Mouse (Mus musculus): ENCODE results near the gene Ltb4r1. TPM values are rescaled to one million over a fixed set of nuclear protein-coding genes. Genes with fewer than 3 reads are reported as not detected.

Ltb4r1 gene
- total and polyA plus RNA-seq, 3 experiments, result 0.21 to 0.33 TPM; not detected in 1

- Histone ChIP-seq H3K4me2 (ENCODE audit: insufficient read depth, low read depth, poor library complexity, severe bottlenecking) (no peak overlapping the region), H3K9ac (ENCODE audit: insufficient read depth, low read depth) (no peak overlapping the region), H3K79me2 (replicated peaks; ENCODE audit: control insufficient read depth, extremely low read depth, insufficient read depth, poor library complexity, severe bottlenecking) (no peaks in the 10 kb centered on the region), H3K36me3 (replicated peaks in 1 of 2; ENCODE audit: control insufficient read depth in 1 of 2, insufficient read depth in 1 of 2, low read length in 1 of 2) (peaks cover 22 to 23% of the 10 kb centered on the region in 2 experiments), H3K4me1 (ENCODE audit: control insufficient read depth in 1 of 2, insufficient read depth in 2 of 2) (peaks cover 0 to 18% of the 10 kb centered on the region in 2 experiments; a peak in 2 of 4 replicates), H3K27me3 (replicated peaks) (peaks cover 3% of the 10 kb centered on the region), H3K9me3 (replicated peaks; ENCODE audit: low read length) (no peaks in the 10 kb centered on the region), H3K4me3 (replicated peaks in 1 of 3; ENCODE audit: low read depth in 2 of 3, low read length in 2 of 3, poor library complexity in 1 of 3) (no peak overlapping the region), H3K27ac (ENCODE audit: insufficient read depth, low read depth) (no peak overlapping the region)
- TF ChIP-seq PAX5 (IDR thresholded peaks at IDR 0.05; ENCODE audit: low read length) (no peak), EP300 (IDR thresholded peaks at IDR 0.05; ENCODE audit: low read length) (no peak), BHLHE40 (IDR thresholded peaks at IDR 0.05; ENCODE audit: low read depth, low read length) (no peak)
- in situ Hi-C loops (cut with MboI; ENCODE audit: low pct_ligation_motif_present, low pct_unique_long_range_greater_than_20kb, low sequenced_read_pairs) (no loop called here), dilution Hi-C loops (cut with MboI; ENCODE audit: extremely low pct_ligation_motif_present, extremely low pct_unique_long_range_greater_than_20kb, low sequenced_read_pairs) (no loop called here)
- no peak for DNase-seq (ENCODE audit: extremely low read depth)
Measured at GRCm38 (mm10) chr14:55735758-55736157, 30.0 kb upstream of the Ltb4r1 start.

GRCm38 (mm10) chr14:55737086-55737687 lies 28.6 kb upstream of the Ltb4r1 start:
- in situ Hi-C loops (cut with MboI; ENCODE audit: low pct_ligation_motif_present, low pct_unique_long_range_greater_than_20kb, low sequenced_read_pairs), result no loop called here
- Histone ChIP-seq H3K4me1 (ENCODE audit: control insufficient read depth in 1 of 2, insufficient read depth in 2 of 2) (peaks cover 0 to 26% of the 10 kb centered on the region in 2 experiments; a peak in 2 of 4 replicates), H3K9me3 (replicated peaks; ENCODE audit: low read length) (no peaks in the 10 kb centered on the region), H3K27ac (ENCODE audit: insufficient read depth, low read depth) (no peak overlapping the region), H3K4me3 (replicated peaks in 1 of 3; ENCODE audit: low read depth in 2 of 3, low read length in 2 of 3, poor library complexity in 1 of 3) (no peak overlapping the region), H3K36me3 (replicated peaks in 1 of 2; ENCODE audit: control insufficient read depth in 1 of 2, insufficient read depth in 1 of 2, low read length in 1 of 2) (peaks cover 25 to 33% of the 10 kb centered on the region in 2 experiments), H3K27me3 (replicated peaks) (no peaks in the 10 kb centered on the region), H3K79me2 (replicated peaks; ENCODE audit: control insufficient read depth, extremely low read depth, insufficient read depth, poor library complexity, severe bottlenecking) (no peaks in the 10 kb centered on the region), H3K4me2 (ENCODE audit: insufficient read depth, low read depth, poor library complexity, severe bottlenecking) (no peak overlapping the region), H3K9ac (ENCODE audit: insufficient read depth, low read depth) (no peak overlapping the region)
- dilution Hi-C loops (cut with MboI; ENCODE audit: extremely low pct_ligation_motif_present, extremely low pct_unique_long_range_greater_than_20kb, low sequenced_read_pairs), result no loop called here
- DNase-seq (ENCODE audit: extremely low read depth), result no peak
- TF ChIP-seq TBP (conservative IDR thresholded peaks at IDR 0.05; ENCODE audit: low read depth, low read length), result no peak
- no peak for TF ChIP-seq JUND (conservative IDR thresholded peaks at IDR 0.05; ENCODE audit: low read depth, low read length)
- no peak for TF ChIP-seq EP300 (IDR thresholded peaks at IDR 0.05; ENCODE audit: low read length)
- TF ChIP-seq HCFC1 (IDR thresholded peaks at IDR 0.05; ENCODE audit: low read depth, low read length), result no peak
- no peak for TF ChIP-seq ETS1 (conservative IDR thresholded peaks at IDR 0.05; ENCODE audit: low read depth, low read length)
- no peak for TF ChIP-seq UBTF (IDR thresholded peaks at IDR 0.05; ENCODE audit: low read depth, low read length)
- no peak for TF ChIP-seq IRF4 (IDR thresholded peaks at IDR 0.05; ENCODE audit: low read depth, low read length)
- TF ChIP-seq CHD1 (IDR thresholded peaks at IDR 0.05; ENCODE audit: low read depth, low read length), result no peak
- no peak for TF ChIP-seq MAZ (IDR thresholded peaks at IDR 0.05; ENCODE audit: low read depth, low read length)
- TF ChIP-seq GABPA (IDR thresholded peaks at IDR 0.05; ENCODE audit: insufficient replicate concordance, low read depth, low read length), result no peak
- no peak for TF ChIP-seq TCF12 (IDR thresholded peaks at IDR 0.05; ENCODE audit: low read depth, low read length)
- TF ChIP-seq BHLHE40 (IDR thresholded peaks at IDR 0.05; ENCODE audit: low read depth, low read length), result no peak
- no peak for TF ChIP-seq MYC (IDR thresholded peaks at IDR 0.05; ENCODE audit: low read depth, low read length)
- no peak for TF ChIP-seq MAX (IDR thresholded peaks at IDR 0.05; ENCODE audit: low read length)
- no peak for TF ChIP-seq SIN3A (IDR thresholded peaks at IDR 0.05; ENCODE audit: low read length)
- TF ChIP-seq POLR2AphosphoS2 (IDR thresholded peaks at IDR 0.05; ENCODE audit: low read depth, low read length), result no peak
- TF ChIP-seq ZMIZ1 (IDR thresholded peaks at IDR 0.05; ENCODE audit: low read depth, low read length), result no peak
- no peak for TF ChIP-seq KAT2A (IDR thresholded peaks at IDR 0.05; ENCODE audit: insufficient replicate concordance, low read length)
- TF ChIP-seq CHD2 (IDR thresholded peaks at IDR 0.05; ENCODE audit: low read length), result no peak
- no peak for TF ChIP-seq ZNF384 (IDR thresholded peaks at IDR 0.05; ENCODE audit: low read depth, low read length)

Measured in CH12.LX (cell line).